Mouse (Mus musculus) hindbrain, postnatal 0 days (tissue): ENCODE results near the gene Mrpl50. TPM values are rescaled to one million over a fixed set of nuclear protein-coding genes. Genes with fewer than 3 reads are reported as not detected.
A peak's percentile ranks its signal among the peaks of the same experiment; 100 is the strongest.

Source experiments
- ATAC-seq: fragments of 200-750 bp; cut with Nextera tagmentation; 2 replicates; pipeline ENCODE4 v1.8.0; 2017; ENCODE audit warnings: mild to moderate bottlenecking, moderate TSS enrichment, moderate library complexity
- DNase-seq: peaks from one replicate; pipeline ENCODE4 v3.0.0-alpha.2; 2015; ENCODE audit warnings: low spot score
- H3K27ac ChIP-seq: fragments of 300-500 bp; sonication (generic); 2 replicates; pipeline ENCODE4 v1.5.1; 2014; ENCODE audit warnings: mild to moderate bottlenecking
- H3K27me3 ChIP-seq: fragments of 300-500 bp; sonication (generic); 2 replicates; pipeline ENCODE4 v1.6.1; 2014; ENCODE audit warnings: low read length, mixed read lengths; ENCODE audit not compliant: insufficient read depth
- H3K36me3 ChIP-seq: fragments of 300-500 bp; sonication (generic); 2 replicates; pipeline ENCODE4 v1.6.1; 2014; ENCODE audit warnings: low read length, mixed read lengths; ENCODE audit not compliant: insufficient read depth
- H3K4me1 ChIP-seq: fragments of 300-500 bp; sonication (generic); 2 replicates; pipeline ENCODE4 v1.6.1; 2014; ENCODE audit warnings: antibody characterized with exemption, low read length, mixed read lengths; ENCODE audit not compliant: insufficient read depth
- H3K4me2 ChIP-seq: fragments of 300-500 bp; sonication (generic); 2 replicates; pipeline ENCODE4 v1.6.1; 2014; ENCODE audit warnings: low read depth, mild to moderate bottlenecking, low read length, moderate library complexity, mixed read lengths
- H3K4me3 ChIP-seq: fragments of 300-500 bp; sonication (generic); 2 replicates; pipeline ENCODE4 v1.5.1; 2014; ENCODE audit warnings: low read length
- H3K9ac ChIP-seq: fragments of 300-500 bp; sonication (generic); replicated peaks from 2 replicates; pipeline ENCODE4 v1.6.1; 2014; ENCODE audit warnings: mild to moderate bottlenecking, low read length, moderate library complexity, mixed read lengths
- H3K9me3 ChIP-seq: fragments of 300-500 bp; sonication (generic); 2 replicates; pipeline ENCODE4 v1.6.1; 2016; ENCODE audit warnings: low read length, mixed read lengths
- CTCF ChIP-seq: IDR thresholded peaks from 2 replicates; pipeline ENCODE4 v1.5.1; 2016; ENCODE audit warnings: antibody characterized with exemption, control low read depth, low read depth
- WGBS: fragments of 180-500 bp; shearing (Covaris S2); extraction: QIAGEN DNeasy Blood & Tissue Kit; methylation state at CpG from one replicate; pipeline ENCODE4 v1.1.7; 2014; 5-methylcytosine and 5-hydroxymethylcytosine counted together
- polyA plus RNA-seq: library from polyadenylated mRNA; unstranded; fragments of >200 nt; fragmentation: Nextera tagmentation; extraction: Ambion mirVana; gene quantifications from 2 replicates; pipeline ENCODE4 v1.2.1, GENCODE M21; 2015
- total RNA-seq: library from RNA; depleted of rRNA; stranded (reverse); fragments of >200 nt; gene quantifications from 2 replicates; pipeline ENCODE4 v1.2.3, GENCODE M21; 2014; rRNA removed

Mrpl50 gene
- total and polyA plus RNA-seq, 2 experiments from 2014 or later: 22.9 to 67.0 TPM

- H3K4me1 ChIP-seq: no peaks in the 10 kb centered on the region
- no peak for TF ChIP-seq CTCF
- no peak overlapping the region for H3K9ac ChIP-seq
- peak; percentile 11 for DNase-seq
- H3K27me3 ChIP-seq: no peaks in the 10 kb centered on the region
- no peaks in the 10 kb centered on the region for H3K36me3 ChIP-seq
- no peak overlapping the region for H3K4me3 ChIP-seq
- no peaks in the 10 kb centered on the region for H3K9me3 ChIP-seq
- 21% methylated on average over 18 of the region's 19 CpGs for WGBS
- no peak overlapping the region for H3K27ac ChIP-seq
- peak overlapping the region; percentile 41 for H3K4me2 ChIP-seq
- ATAC-seq: no peak
These were observed 42.6 kb downstream of the Mrpl50 start for GRCm38 (mm10) chr4:49478118-49478877.

GRCm38 (mm10) chr4:49474583-49474982 lies 46.3 kb downstream of the Mrpl50 start:
- Histone ChIP-seq H3K27ac (no peak overlapping the region), H3K4me2 (no peak overlapping the region), H3K4me1 (no peaks in the 10 kb centered on the region), H3K9ac (no peak overlapping the region), H3K27me3 (no peaks in the 10 kb centered on the region), H3K36me3 (no peaks in the 10 kb centered on the region), H3K9me3 (no peaks in the 10 kb centered on the region), H3K4me3 (no peak overlapping the region)
- ATAC-seq (no peak), DNase-seq (no peak)
- TF ChIP-seq CTCF: no peak

GRCm38 (mm10) chr4:49473435-49474100 lies 47.3 kb downstream of the Mrpl50 start, which contains the start of gene Acnat1:
Gene Acnat1 (minus strand): TSS chr4:49473912.
- Histone ChIP-seq H3K27me3 (no peaks in the 10 kb centered on the region), H3K27ac (no peak within 1 kb of the TSS), H3K9me3 (no peaks in the 10 kb centered on the region), H3K9ac (no peak within 1 kb of the TSS), H3K4me3 (no peak within 1 kb of the TSS), H3K36me3 (no peaks in the 10 kb centered on the region), H3K4me1 (no peaks in the 10 kb centered on the region), H3K4me2 (no peak within 1 kb of the TSS)
- no peak for TF ChIP-seq CTCF
- ATAC-seq: no peak
- no peak for DNase-seq
- 56% methylated on average over 3 of the region's 3 CpGs for WGBS

GRCm38 (mm10) chr4:49469435-49470151 lies 51.3 kb downstream of the Mrpl50 start:
- ATAC-seq: no peak

GRCm38 (mm10) chr4:49467360-49467759 lies 53.5 kb downstream of the Mrpl50 start:
- H3K9me3 ChIP-seq: no peaks in the 10 kb centered on the region
- TF ChIP-seq CTCF: no peak
- H3K4me3 ChIP-seq: no peak overlapping the region
- no peaks in the 10 kb centered on the region for H3K36me3 ChIP-seq
- no peaks in the 10 kb centered on the region for H3K4me1 ChIP-seq
- no peak overlapping the region for H3K27ac ChIP-seq
- ATAC-seq: no peak
- H3K9ac ChIP-seq: no peak overlapping the region
- no peak for DNase-seq
- no peak overlapping the region for H3K4me2 ChIP-seq
- no peaks in the 10 kb centered on the region for H3K27me3 ChIP-seq
- WGBS: 93% methylated on average over 6 of the region's 6 CpGs

More at GRCm38 (mm10) chr4:49469435-49470151, 51.3 kb downstream of the Mrpl50 start:
- no peak overlapping the region for H3K4me2 ChIP-seq
- no peak overlapping the region for H3K4me3 ChIP-seq
- no peak overlapping the region for H3K27ac ChIP-seq
- no peaks in the 10 kb centered on the region for H3K4me1 ChIP-seq
- H3K9ac ChIP-seq: no peak overlapping the region
- H3K9me3 ChIP-seq: no peaks in the 10 kb centered on the region
- DNase-seq: no peak
- TF ChIP-seq CTCF: no peak
- no peaks in the 10 kb centered on the region for H3K36me3 ChIP-seq
- H3K27me3 ChIP-seq: no peaks in the 10 kb centered on the region
- WGBS: 87% methylated on average over 3 of the region's 3 CpGs

Other genes starting within 250 kb of the Mrpl50 start
- gene Acnat2, start 112.9 kb downstream of the Mrpl50 start, total RNA-seq: not detected in 2 replicates
- not detected in 2 replicates for gene Acnat2, start 112.9 kb downstream of the Mrpl50 start, polyA plus RNA-seq
- not detected in 2 replicates for gene Acnat1, start 47.2 kb downstream of the Mrpl50 start, total RNA-seq
- not detected in 2 replicates for gene Acnat1, start 47.2 kb downstream of the Mrpl50 start, polyA plus RNA-seq
- not detected in 2 replicates for gene Baat, start 14.5 kb downstream of the Mrpl50 start, total RNA-seq
- not detected in 2 replicates for gene Baat, start 14.5 kb downstream of the Mrpl50 start, polyA plus RNA-seq
- 5.1 and 5.2 TPM in 2 replicates for gene Zfp189, start 83 bp upstream of the Mrpl50 start, total RNA-seq
- 5.1 and 5.4 TPM in 2 replicates for gene Zfp189, start 83 bp upstream of the Mrpl50 start, polyA plus RNA-seq
- gene Aldob, start 28.5 kb upstream of the Mrpl50 start, total RNA-seq: 0.26 and 0.97 TPM in 2 replicates
- 0.59 TPM in 2 replicates for gene Aldob, start 28.5 kb upstream of the Mrpl50 start, polyA plus RNA-seq
- gene Tmem246, start 76.8 kb upstream of the Mrpl50 start, total RNA-seq: 191 and 232 TPM in 2 replicates
- gene Tmem246, start 76.8 kb upstream of the Mrpl50 start, polyA plus RNA-seq: 151 and 158 TPM in 2 replicates
- 43.6 and 52.0 TPM in 2 replicates for gene Rnf20, start 110.9 kb upstream of the Mrpl50 start, total RNA-seq
- 44.8 and 45.2 TPM in 2 replicates for gene Rnf20, start 110.9 kb upstream of the Mrpl50 start, polyA plus RNA-seq
- 0.31 and 0.32 TPM in 2 replicates for gene Ppp3r2, start 160.9 kb upstream of the Mrpl50 start, total RNA-seq
- 0.29 and 0.33 TPM in 2 replicates for gene Ppp3r2, start 160.9 kb upstream of the Mrpl50 start, polyA plus RNA-seq